Mouse (Mus musculus): ENCODE data around the gene Col8a2. TPM values are rescaled to one million over a fixed set of nuclear protein-coding genes. Genes with fewer than 3 reads are reported as not detected.

Gene Col8a2
- polyA plus RNA-seq (2012; rRNA removed) = 6.5 and 6.8 TPM in 2 replicates

GRCm38 (mm10) chr4:126286492-126286891, at the start of gene Col8a2:
Gene Col8a2, plus strand, starts transcription at chr4:126286793.

GRCm38 (mm10) chr4:126256131-126256791, 30.3 kb upstream of the Col8a2 start, which contains the start of gene Map7d1:
Gene Map7d1, minus strand, starts transcription at chr4:126256343.

GRCm38 (mm10) chr4:126262119-126262807, 24.3 kb upstream of the Col8a2 start, which contains the start of gene Trappc3:
Gene Trappc3, plus strand, starts transcription at chr4:126262325.

GRCm38 (mm10) chr4:126321111-126321853, 34.7 kb downstream of the Col8a2 start, which contains the start of gene Adprhl2:
Gene Adprhl2, minus strand, starts transcription at chr4:126321703.

GRCm38 (mm10) chr4:126325281-126325861, 38.8 kb downstream of the Col8a2 start, which contains the start of gene Tekt2:
Gene Tekt2, minus strand, starts transcription at chr4:126325688.

Other genes with a start within 250 kb of the Col8a2 start
- gene Mrps15, start 239.9 kb upstream of the Col8a2 start, polyA plus RNA-seq (2012; rRNA removed) = 147 and 165 TPM in 2 replicates
- gene Oscp1, start 228.2 kb upstream of the Col8a2 start, polyA plus RNA-seq (2012; rRNA removed) = 2.8 and 3.6 TPM in 2 replicates
- 49.2 and 58.0 TPM in 2 replicates for gene Lsm10, start 190.2 kb upstream of the Col8a2 start, polyA plus RNA-seq (2012; rRNA removed)
- 33.4 and 33.9 TPM in 2 replicates for gene Stk40, start 182.8 kb upstream of the Col8a2 start, polyA plus RNA-seq (2012; rRNA removed)
- gene Eva1b, start 139.0 kb upstream of the Col8a2 start, polyA plus RNA-seq (2012; rRNA removed) = 235 and 333 TPM in 2 replicates
- 1.5 and 2.4 TPM in 2 replicates for gene Sh3d21, start 123.3 kb upstream of the Col8a2 start, polyA plus RNA-seq (2012; rRNA removed)
- gene Thrap3, start 84.0 kb upstream of the Col8a2 start, polyA plus RNA-seq (2012; rRNA removed) = 43.5 and 50.3 TPM in 2 replicates
- 76.6 and 112 TPM in 2 replicates for gene Map7d1, start 30.4 kb upstream of the Col8a2 start, polyA plus RNA-seq (2012; rRNA removed)
- 24.0 and 35.8 TPM in 2 replicates for gene Trappc3, start 24.5 kb upstream of the Col8a2 start, polyA plus RNA-seq (2012; rRNA removed)
- gene Adprhl2, start 34.9 kb downstream of the Col8a2 start, polyA plus RNA-seq (2012; rRNA removed) = 97.0 and 134 TPM in 2 replicates
- 9.9 and 10.5 TPM in 2 replicates for gene Tekt2, start 38.9 kb downstream of the Col8a2 start, polyA plus RNA-seq (2012; rRNA removed)
- 22.1 and 50.1 TPM in 2 replicates for gene Ago3, start 142.8 kb downstream of the Col8a2 start, polyA plus RNA-seq (2012; rRNA removed)
- gene Ago1, start 181.8 kb downstream of the Col8a2 start, polyA plus RNA-seq (2012; rRNA removed) = 20.7 and 29.7 TPM in 2 replicates
- gene Ago4, start 246.7 kb downstream of the Col8a2 start, polyA plus RNA-seq (2012; rRNA removed) = 1.0 and 1.2 TPM in 2 replicates

All from ovary, adult 2 months (tissue).